Mouse (Mus musculus): ENCODE measurements around the gene Fam168a. TPM values are rescaled to one million over a fixed set of nuclear protein-coding genes. Genes with fewer than 3 reads are reported as not detected.

Gene Fam168a
- total and polyA plus RNA-seq, 3 experiments, result 3.1 to 19.2 TPM; not detected in 1

- TF ChIP-seq TBP (IDR thresholded peaks at IDR 0.05; ENCODE audit: low read depth, low read length) (no peak), ZKSCAN1 (IDR thresholded peaks at IDR 0.05; ENCODE audit: low read depth, low read length) (no peak), RCOR1 (IDR thresholded peaks at IDR 0.05; ENCODE audit: low read depth, low read length) (no peak), USF1 (IDR thresholded peaks at IDR 0.05; ENCODE audit: low read depth, low read length) (peak; percentile 47; the same call in 1 of the 2 replicates)
Measured at GRCm38 (mm10) chr7:100681132-100681531, 25.3 kb upstream of the Fam168a start (continued).

DNA sequence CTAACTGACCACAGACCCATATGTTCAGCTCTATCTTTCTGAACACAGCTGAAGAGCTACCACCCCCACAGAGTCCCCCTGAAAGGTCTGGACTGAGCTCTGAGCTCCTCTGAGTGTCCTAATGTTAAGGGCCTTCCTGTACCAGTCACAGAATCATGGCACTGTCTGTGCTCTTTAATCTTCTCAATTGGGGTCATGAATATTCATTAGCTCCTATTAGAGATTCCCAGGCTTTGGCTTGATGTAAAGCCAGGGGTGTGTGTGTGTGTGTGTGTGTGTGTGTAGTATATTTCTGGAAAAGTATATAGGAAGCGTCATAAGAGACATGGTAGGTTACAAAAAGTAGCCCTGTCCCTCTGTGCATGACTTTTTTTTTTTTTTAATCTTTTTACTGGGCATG is 23.2 kb upstream of the Fam168a start:
- DNase-seq (ENCODE audit: low read depth, low spot score), result no peak
- no peak for TF ChIP-seq USF2 (IDR thresholded peaks at IDR 0.05; ENCODE audit: borderline replicate concordance in 1 of 2, insufficient read depth in 1 of 2, low read depth in 1 of 2, low read length in 2 of 2)
- no peak for TF ChIP-seq MAFK (IDR thresholded peaks at IDR 0.05; ENCODE audit: borderline replicate concordance, low read depth, low read length)
- TF ChIP-seq TBP (IDR thresholded peaks at IDR 0.05; ENCODE audit: low read depth, low read length), result no peak
- TF ChIP-seq MEF2A (IDR thresholded peaks at IDR 0.05; ENCODE audit: extremely low read depth, insufficient replicate concordance, low read depth, low read length, poor library complexity, severe bottlenecking), result no peak
- TF ChIP-seq CTCF (IDR thresholded peaks at IDR 0.05 in 2 of 3, conservative IDR thresholded peaks at IDR 0.05 in 1 of 3; ENCODE audit: control insufficient read depth in 1 of 3, insufficient read depth in 1 of 3, low read depth in 2 of 3, low read length in 3 of 3, poor library complexity in 1 of 3, severe bottlenecking in 1 of 3), result no peak
- H3K9ac ChIP-seq (ENCODE audit: control insufficient read depth, low read depth, low read length, poor library complexity, severe bottlenecking), result no peak overlapping the region

DNA sequence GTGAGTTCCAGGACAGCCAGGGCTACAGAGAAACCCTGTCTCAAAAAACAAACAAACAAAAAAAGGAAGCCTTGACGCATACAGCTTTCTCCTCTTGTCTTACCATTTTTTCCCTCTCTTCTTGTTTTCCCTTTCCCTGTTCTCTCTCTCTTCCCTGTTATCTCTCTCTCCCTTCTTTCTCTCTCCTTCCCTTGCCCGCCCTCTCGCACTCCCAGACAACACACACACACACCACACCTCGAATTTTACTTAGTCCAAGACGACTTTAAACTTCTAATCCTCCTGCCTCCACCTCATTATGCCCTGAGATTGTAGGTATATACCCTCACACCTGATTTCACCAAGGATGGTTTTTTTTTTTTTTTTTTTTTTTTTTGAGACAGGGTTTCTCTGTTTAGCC is 22.4 kb upstream of the Fam168a start:
- no peak overlapping the region for H3K27ac ChIP-seq (ENCODE audit: control insufficient read depth, low read depth, low read length)
- peaks cover 0 to 19% of the 10 kb centered on the region in 2 experiments; a peak in 2 of 4 replicates for H3K4me1 ChIP-seq (ENCODE audit: control insufficient read depth in 1 of 2, insufficient read depth in 2 of 2, low read length in 2 of 2)
- H3K4me3 ChIP-seq (ENCODE audit: control insufficient read depth in 1 of 2, insufficient read depth in 1 of 2, low read depth in 2 of 2, low read length in 2 of 2), result no peak overlapping the region
- H3K9me3 ChIP-seq (replicated peaks; ENCODE audit: insufficient read depth, low read length), result no peaks in the 10 kb centered on the region
- no peaks in the 10 kb centered on the region for H3K27me3 ChIP-seq (ENCODE audit: control insufficient read depth in 1 of 2, insufficient read depth in 2 of 2, low read length in 2 of 2)
- no peaks in the 10 kb centered on the region for H3K79me2 ChIP-seq (ENCODE audit: control insufficient read depth, insufficient read depth, low read length, poor library complexity)
- no peak for TF ChIP-seq TBP (IDR thresholded peaks at IDR 0.05; ENCODE audit: low read depth, low read length)
- no peak for TF ChIP-seq ZMIZ1 (IDR thresholded peaks at IDR 0.05; ENCODE audit: low read depth, low read length)
- no peak for TF ChIP-seq EP300 (IDR thresholded peaks at IDR 0.05; ENCODE audit: low read depth in 1 of 2, low read length in 2 of 2)
- no peak for TF ChIP-seq BHLHE40 (IDR thresholded peaks at IDR 0.05; ENCODE audit: borderline replicate concordance, low read depth, low read length)
- 0 out of 2 replicates have a peak, but pooled peaks have one; percentile 16 for TF ChIP-seq TCF12 (IDR thresholded peaks at IDR 0.05; ENCODE audit: low read depth, low read length)
- 0 out of 2 replicates have a peak, but pooled peaks have one; percentile 37 for TF ChIP-seq MAZ (IDR thresholded peaks at IDR 0.05; ENCODE audit: low read depth, low read length)
- TF ChIP-seq GABPA (IDR thresholded peaks at IDR 0.05; ENCODE audit: low read depth, low read length), result no peak
- peak; percentile 42; the same call in 1 of the 2 replicates for TF ChIP-seq GATA1 (IDR thresholded peaks at IDR 0.05; ENCODE audit: low read depth, low read length)
- no peak for TF ChIP-seq RAD21 (IDR thresholded peaks at IDR 0.05; ENCODE audit: low read depth, low read length)
- TF ChIP-seq NRF1 (IDR thresholded peaks at IDR 0.05; ENCODE audit: insufficient read depth, low read depth, low read length, poor library complexity, severe bottlenecking), result no peak
- TF ChIP-seq POLR2AphosphoS5 (IDR thresholded peaks at IDR 0.05; ENCODE audit: borderline replicate concordance, low read depth, low read length), result no peak
- no peak for TF ChIP-seq MXI1 (IDR thresholded peaks at IDR 0.05; ENCODE audit: low read depth, low read length)
- peaks cover 0 to 15% of the 10 kb centered on the region in 2 experiments; a peak in 2 of 4 replicates for H3K36me3 ChIP-seq (ENCODE audit: control insufficient read depth in 1 of 2, insufficient read depth in 2 of 2, low read length in 2 of 2)
- no peak overlapping the region for H3K9ac ChIP-seq (ENCODE audit: control insufficient read depth, low read depth, low read length, poor library complexity, severe bottlenecking)
- peak; percentile 46 for DNase-seq (ENCODE audit: low read depth, low spot score)

More for the DNA sequence above, 23.2 kb upstream of the Fam168a start:
- Histone ChIP-seq H3K9me3 (replicated peaks; ENCODE audit: insufficient read depth, low read length) (no peaks in the 10 kb centered on the region), H3K27ac (ENCODE audit: control insufficient read depth, low read depth, low read length) (peak overlapping the region; percentile 67), H3K4me1 (ENCODE audit: control insufficient read depth in 1 of 2, insufficient read depth in 2 of 2, low read length in 2 of 2) (peaks cover 0 to 22% of the 10 kb centered on the region in 2 experiments; a peak in 2 of 4 replicates), H3K36me3 (ENCODE audit: control insufficient read depth in 1 of 2, insufficient read depth in 2 of 2, low read length in 2 of 2) (peaks cover 0 to 15% of the 10 kb centered on the region in 2 experiments; a peak in 2 of 4 replicates), H3K79me2 (ENCODE audit: control insufficient read depth, insufficient read depth, low read length, poor library complexity) (no peaks in the 10 kb centered on the region), H3K27me3 (ENCODE audit: control insufficient read depth in 1 of 2, insufficient read depth in 2 of 2, low read length in 2 of 2) (no peaks in the 10 kb centered on the region), H3K4me3 (ENCODE audit: control insufficient read depth in 1 of 2, insufficient read depth in 1 of 2, low read depth in 2 of 2, low read length in 2 of 2) (no peak overlapping the region)
